ENCODE assay signal across 9 mouse cellular contexts in the genomic region with DNA sequence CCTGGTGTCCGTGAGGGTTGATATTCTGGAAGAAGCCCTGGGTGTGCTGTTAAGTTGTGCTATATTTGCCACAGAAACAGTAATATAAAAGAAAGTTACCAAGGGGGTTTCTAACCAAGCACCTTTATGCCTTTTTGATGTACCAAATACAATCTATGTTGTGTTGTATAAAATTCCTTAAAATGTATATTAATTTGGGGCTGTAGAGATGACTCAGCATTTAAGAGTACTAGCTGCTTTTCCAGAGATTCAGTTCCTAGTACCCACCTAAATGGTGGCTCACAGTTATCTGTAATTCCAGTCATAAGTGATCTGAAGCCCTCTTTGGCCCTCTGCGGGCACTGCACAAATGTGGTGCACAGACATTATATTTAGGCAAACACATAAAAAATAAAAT. TPM values are rescaled to one million over a fixed set of nuclear protein-coding genes. Genes with fewer than 3 reads are reported as not detected.
DNase-seq lines count a peak whose midpoint lies in the region; ATAC-seq and TF ChIP-seq lines count a peak whose summit lies in the region.
"Had no signal": no experiment of that assay in that cellular context is flagged by ENCODE, and none has a peak within 500 bp of the region (broad histone marks: within the 10 kb centered on the region; RNA-seq: fewer than 3 reads in every experiment).

No protein-coding gene starts in this region.

- H3K4me1 ChIP-seq in heart, embryonic 12.5 days (replicated peaks), result peaks cover 16% of the 10 kb centered on the region
- peaks cover 0 to 14% of the 10 kb centered on the region in 2 experiments; a peak in 2 of 4 replicates for H3K4me1 ChIP-seq in MEL (ENCODE audit: control insufficient read depth in 1 of 2, insufficient read depth in 2 of 2, low read length in 2 of 2)
- peaks cover 20% of the 10 kb centered on the region for H3K4me1 ChIP-seq in hindbrain, embryonic 16.5 days (ENCODE audit: control insufficient read depth, insufficient read depth, low read depth, low read length)
- H3K4me1 ChIP-seq in midbrain, embryonic 14.5 days (ENCODE audit: control insufficient read depth, insufficient read depth, low read length), result peaks cover 9% of the 10 kb centered on the region

- WGBS in heart, embryonic 12.5 days, result 50% methylated on average over 2 of the region's 2 CpGs
- WGBS in hindbrain, embryonic 16.5 days, result 67% methylated on average over 2 of the region's 2 CpGs
- WGBS in midbrain, embryonic 14.5 days, result 70% methylated on average over 2 of the region's 2 CpGs

- H3K27me3 ChIP-seq in heart, embryonic 12.5 days (replicated peaks), result no peaks in the 10 kb centered on the region
- H3K27me3 ChIP-seq in MEL (ENCODE audit: control insufficient read depth in 1 of 2, insufficient read depth in 2 of 2, low read length in 2 of 2), result no peaks in the 10 kb centered on the region
- no peaks in the 10 kb centered on the region for H3K27me3 ChIP-seq in hindbrain, embryonic 16.5 days (replicated peaks; ENCODE audit: control insufficient read depth, insufficient read depth, low read length)
- H3K27me3 ChIP-seq in midbrain, embryonic 14.5 days (ENCODE audit: control insufficient read depth, insufficient read depth, low read length), result no peaks in the 10 kb centered on the region

- TF ChIP-seq CTCF in MEL (IDR thresholded peaks at IDR 0.05 in 2 of 3, conservative IDR thresholded peaks at IDR 0.05 in 1 of 3; ENCODE audit: control insufficient read depth in 1 of 3, insufficient read depth in 1 of 3, low read depth in 2 of 3, low read length in 3 of 3, poor library complexity in 1 of 3, severe bottlenecking in 1 of 3), result no peak

- no peak overlapping the region for H3K27ac ChIP-seq in heart, embryonic 12.5 days (ENCODE audit: poor library complexity, severe bottlenecking)
- H3K27ac ChIP-seq in MEL (ENCODE audit: control insufficient read depth, low read depth, low read length), result no peak overlapping the region
- no peak overlapping the region; the same call in 1 of the 2 replicates for H3K27ac ChIP-seq in hindbrain, embryonic 16.5 days (ENCODE audit: low read depth, low read length)
- H3K27ac ChIP-seq in midbrain, embryonic 14.5 days (replicated peaks; ENCODE audit: low read depth, low read length), result no peak overlapping the region

- no peak for TF ChIP-seq EP300 in MEL (IDR thresholded peaks at IDR 0.05; ENCODE audit: low read depth in 1 of 2, low read length in 2 of 2)

- no peaks in the 10 kb centered on the region for H3K9me3 ChIP-seq in heart, embryonic 12.5 days (replicated peaks)
- H3K9me3 ChIP-seq in MEL (replicated peaks; ENCODE audit: insufficient read depth, low read length), result no peaks in the 10 kb centered on the region
- H3K9me3 ChIP-seq in hindbrain, embryonic 16.5 days (ENCODE audit: control insufficient read depth, low read length), result no peaks in the 10 kb centered on the region
- no peaks in the 10 kb centered on the region for H3K9me3 ChIP-seq in midbrain, embryonic 14.5 days (ENCODE audit: control insufficient read depth, low read length)

- no peak for ATAC-seq in heart, embryonic 12.5 days (ENCODE audit: insufficient number of reproducible peaks, low FRiP score)
- ATAC-seq in hindbrain, embryonic 16.5 days, result no peak
- ATAC-seq in midbrain, embryonic 14.5 days (ENCODE audit: low FRiP score, low TSS enrichment), result no peak

- peaks cover 21% of the 10 kb centered on the region for H3K36me3 ChIP-seq in heart, embryonic 12.5 days
- H3K36me3 ChIP-seq in MEL (ENCODE audit: control insufficient read depth in 1 of 2, insufficient read depth in 2 of 2, low read length in 2 of 2), result peaks cover 0 to 13% of the 10 kb centered on the region in 2 experiments; a peak in 2 of 4 replicates
- no peaks in the 10 kb centered on the region for H3K36me3 ChIP-seq in hindbrain, embryonic 16.5 days (ENCODE audit: control insufficient read depth, insufficient read depth, low read length)
- 0 out of 2 replicates have a peak, but pooled peaks cover 3% of the 10 kb centered on the region for H3K36me3 ChIP-seq in midbrain, embryonic 14.5 days (ENCODE audit: control insufficient read depth, insufficient read depth, low read length)

- 0 out of 2 replicates have a peak overlapping the region, but pooled peaks have one; percentile 87 for H3K9ac ChIP-seq in heart, embryonic 12.5 days
- H3K9ac ChIP-seq in MEL (ENCODE audit: control insufficient read depth, low read depth, low read length, poor library complexity, severe bottlenecking), result peak overlapping the region; percentile 86; the same call in 1 of the 2 replicates
- peak overlapping the region; percentile 68; the same call in 1 of the 2 replicates for H3K9ac ChIP-seq in hindbrain, embryonic 16.5 days (ENCODE audit: low read depth, low read length)
- no peak overlapping the region; the same call in 1 of the 2 replicates for H3K9ac ChIP-seq in midbrain, embryonic 14.5 days (replicated peaks; ENCODE audit: low read length)

- TF ChIP-seq RAD21 in MEL (IDR thresholded peaks at IDR 0.05; ENCODE audit: low read depth, low read length), result no peak

- H3K4me3 ChIP-seq in heart, embryonic 12.5 days, result peak overlapping the region; percentile 75
- H3K4me3 ChIP-seq in MEL (ENCODE audit: control insufficient read depth in 1 of 2, insufficient read depth in 1 of 2, low read depth in 2 of 2, low read length in 2 of 2), result no peak overlapping the region; a peak in 1 of 4 replicates
- peak overlapping the region; percentile 53 for H3K4me3 ChIP-seq in hindbrain, embryonic 16.5 days (ENCODE audit: low read length)
- peak overlapping the region; percentile 66 for H3K4me3 ChIP-seq in midbrain, embryonic 14.5 days (replicated peaks; ENCODE audit: low read depth, low read length)

- no peak for DNase-seq in heart, adult 9 months (ENCODE audit: low spot score in 2 of 2)
- no peak for DNase-seq in MEL (ENCODE audit: low read depth, low spot score)
- DNase-seq in midbrain, embryonic 14.5 days, result no peak
- no peak for DNase-seq in embryo, embryonic 9.5 days (ENCODE audit: extremely low spot score)
- no peak for DNase-seq in frontal cortex, postnatal 10 days (ENCODE audit: low spot score in 2 of 2)
- DNase-seq in kidney, postnatal 25 days, result no peak

- no peak for TF ChIP-seq POLR2A in MEL (IDR thresholded peaks at IDR 0.05; ENCODE audit: control insufficient read depth in 1 of 2, insufficient read depth in 1 of 2, low read depth in 1 of 2, low read length in 2 of 2, poor library complexity in 1 of 2)

- H3K4me2 ChIP-seq in heart, embryonic 12.5 days, result peak overlapping the region; percentile 99
- peak overlapping the region; percentile 97 for H3K4me2 ChIP-seq in hindbrain, embryonic 16.5 days (ENCODE audit: low read length)
- peak overlapping the region; percentile 91 for H3K4me2 ChIP-seq in midbrain, embryonic 14.5 days (ENCODE audit: low read length)

- peaks cover 18% of the 10 kb centered on the region for H3K79me2 ChIP-seq in MEL (ENCODE audit: control insufficient read depth, insufficient read depth, low read length, poor library complexity)

TF ChIP-seq in MEL, 35 proteins besides CTCF, POLR2A, EP300 and RAD21 (continues in another document):
- TF ChIP-seq KAT2A (conservative IDR thresholded peaks at IDR 0.05; ENCODE audit: low read depth, low read length) (no peak), ETS1 (IDR thresholded peaks at IDR 0.05; ENCODE audit: low read depth, low read length) (no peak), SMC3 (IDR thresholded peaks at IDR 0.05; ENCODE audit: low read depth, low read length) (no peak), ZNF384 (IDR thresholded peaks at IDR 0.05; ENCODE audit: low read depth, low read length) (no peak), CHD2 (IDR thresholded peaks at IDR 0.05; ENCODE audit: low read length) (no peak), ZMIZ1 (IDR thresholded peaks at IDR 0.05; ENCODE audit: low read depth, low read length) (no peak)

RNA-seq across cellular contexts. Expression of gene Fam136a, which starts 1.4 kb away (rescaled TPM):
- 95.0 and 102 TPM in 2 replicates for polyA plus RNA-seq in heart, embryonic 12.5 days (2016; fragmentation: Nextera tagmentation; extraction: Ambion mirVana)
- total RNA-seq in MEL (2012; rRNA removed), result 87.8 and 89.2 TPM in 2 replicates
- 10 to 100 TPM in 1 of 2 experiments, not detected in 1; 53.0 TPM for polyA plus RNA-seq in MEL (2012; ENCODE audit: insufficient read depth in 1 of 2, insufficient read length in 2 of 2, low read depth in 1 of 2, low replicate concordance in 2 of 2, missing spikeins in 1 of 2)
- polyA plus RNA-seq in hindbrain, embryonic 16.5 days (2015; fragmentation: Nextera tagmentation; extraction: Ambion mirVana), result 112 and 114 TPM in 2 replicates
- polyA plus RNA-seq in midbrain, embryonic 14.5 days (2014; fragmentation: Nextera tagmentation; extraction: Ambion mirVana), result 124 and 130 TPM in 2 replicates

RNA-seq across cellular contexts. Expression of gene Snrpg, which starts 4.3 kb away (rescaled TPM):
- polyA plus RNA-seq in heart, embryonic 12.5 days (2016; fragmentation: Nextera tagmentation; extraction: Ambion mirVana), result 314 and 325 TPM in 2 replicates
- total RNA-seq in MEL (2012; rRNA removed), result 748 and 796 TPM in 2 replicates
- polyA plus RNA-seq in MEL (2012; ENCODE audit: insufficient read depth in 1 of 2, insufficient read length in 2 of 2, low read depth in 1 of 2, low replicate concordance in 2 of 2, missing spikeins in 1 of 2), result 1,000 to 10,000 TPM in 1 of 2 experiments, 100 to 1,000 TPM in 1; 761 to 1,339 TPM
- 234 and 259 TPM in 2 replicates for polyA plus RNA-seq in hindbrain, embryonic 16.5 days (2015; fragmentation: Nextera tagmentation; extraction: Ambion mirVana)
- 480 and 559 TPM in 2 replicates for polyA plus RNA-seq in midbrain, embryonic 14.5 days (2014; fragmentation: Nextera tagmentation; extraction: Ambion mirVana)

RNA-seq across cellular contexts. Expression of gene Pcyox1, which starts 30.1 kb away (rescaled TPM):
- polyA plus RNA-seq in heart, embryonic 12.5 days (2016; fragmentation: Nextera tagmentation; extraction: Ambion mirVana), result 59.4 and 64.7 TPM in 2 replicates
- total RNA-seq in MEL (2012; rRNA removed), result 16.0 and 18.3 TPM in 2 replicates
- polyA plus RNA-seq in MEL (2012; ENCODE audit: insufficient read depth in 1 of 2, insufficient read length in 2 of 2, low read depth in 1 of 2, low replicate concordance in 2 of 2, missing spikeins in 1 of 2), result 10 to 100 TPM in 1 of 2 experiments, not detected in 1; 28.1 TPM
- polyA plus RNA-seq in hindbrain, embryonic 16.5 days (2015; fragmentation: Nextera tagmentation; extraction: Ambion mirVana), result 88.4 and 92.7 TPM in 2 replicates
- 68.7 and 109 TPM in 2 replicates for polyA plus RNA-seq in midbrain, embryonic 14.5 days (2014; fragmentation: Nextera tagmentation; extraction: Ambion mirVana)

RNA-seq across cellular contexts. Expression of gene Tia1, which starts 37.2 kb away (rescaled TPM):
- 140 and 158 TPM in 2 replicates for polyA plus RNA-seq in heart, embryonic 12.5 days (2016; fragmentation: Nextera tagmentation; extraction: Ambion mirVana)
- 20.5 and 21.5 TPM in 2 replicates for total RNA-seq in MEL (2012; rRNA removed)
- polyA plus RNA-seq in MEL (2012; ENCODE audit: insufficient read depth in 1 of 2, insufficient read length in 2 of 2, low read depth in 1 of 2, low replicate concordance in 2 of 2, missing spikeins in 1 of 2), result 10 to 100 TPM in 1 of 2 experiments, not detected in 1; 25.3 TPM
- 232 and 270 TPM in 2 replicates for polyA plus RNA-seq in hindbrain, embryonic 16.5 days (2015; fragmentation: Nextera tagmentation; extraction: Ambion mirVana)
- 317 and 387 TPM in 2 replicates for polyA plus RNA-seq in midbrain, embryonic 14.5 days (2014; fragmentation: Nextera tagmentation; extraction: Ambion mirVana)

RNA-seq across cellular contexts. Expression of gene Gm44790, which starts 59.6 kb away (rescaled TPM):
- 0.45 TPM in 1 of 2 replicates, not detected in the other for polyA plus RNA-seq in heart, embryonic 12.5 days (2016; fragmentation: Nextera tagmentation; extraction: Ambion mirVana)
- total RNA-seq in MEL (2012; rRNA removed), result 0.77 and 0.88 TPM in 2 replicates
- polyA plus RNA-seq in MEL (2012; ENCODE audit: insufficient read depth in 1 of 2, insufficient read length in 2 of 2, low read depth in 1 of 2, low replicate concordance in 2 of 2, missing spikeins in 1 of 2), result under 1 TPM in 1 of 2 experiments, not detected in 1; 0.29 TPM
- polyA plus RNA-seq in hindbrain, embryonic 16.5 days (2015; fragmentation: Nextera tagmentation; extraction: Ambion mirVana), result not detected in 2 replicates
- not detected in 2 replicates for polyA plus RNA-seq in midbrain, embryonic 14.5 days (2014; fragmentation: Nextera tagmentation; extraction: Ambion mirVana)
- total RNA-seq: adrenal gland, postnatal 25 days had no signal

Comparison
In these comparisons a context has a peak if more than half of its experiments do, and no peak if none do; other contexts are left out.
1. H3K4me3 ChIP-seq: peak in heart, embryonic 12.5 days (single experiment), hindbrain, embryonic 16.5 days (single experiment) and midbrain, embryonic 14.5 days (single experiment); none in MEL (0 of 2).
2. Peak in every context shown above with its lines, with median percentiles within 50 percentile points of each other: H3K4me2 ChIP-seq.